Comparison of ENCODE assay signal across 8 mouse cellular contexts in genomic region chr13:95891491-95891925, GRCm38 (mm10). TPM values are rescaled to one million over a fixed set of nuclear protein-coding genes. Genes with fewer than 3 reads are reported as not detected.
A peak's percentile ranks its signal among the peaks of the same experiment; 100 is the strongest.
DNase-seq lines count a peak whose midpoint lies in the region; ATAC-seq and TF ChIP-seq lines count a peak whose summit lies in the region.

TSS of gene Iqgap2 (minus strand) at chr13:95891922.

- peaks cover 19% of the 10 kb centered on the region for H3K27me3 ChIP-seq in heart, embryonic 13.5 days (replicated peaks)
- H3K27me3 ChIP-seq in C2C12 (ENCODE audit: control insufficient read depth, insufficient read depth, insufficient read length): peaks cover 30% of the 10 kb centered on the region
- H3K27me3 ChIP-seq in hindbrain, embryonic 13.5 days: 0 out of 2 replicates have a peak, but pooled peaks cover 5% of the 10 kb centered on the region
- no peaks in the 10 kb centered on the region for H3K27me3 ChIP-seq in liver, embryonic 16.5 days (ENCODE audit: control insufficient read depth, insufficient read depth, low read depth, low read length)

- no peaks in the 10 kb centered on the region for H3K79me2 ChIP-seq in C2C12 (ENCODE audit: control insufficient read depth, insufficient read depth)

- H3K9ac ChIP-seq in heart, embryonic 13.5 days: peak within 1 kb of the TSS; percentile 83
- peak within 1 kb of the TSS; percentile 86 for H3K9ac ChIP-seq in hindbrain, embryonic 13.5 days
- peak within 1 kb of the TSS; percentile 75 for H3K9ac ChIP-seq in liver, embryonic 16.5 days (ENCODE audit: low read depth, low read length)

- intact Hi-C loops in heart, postnatal 36 days (cut with DNase I): loop anchor here (5.0 to 10.0 kb wide), 3 partner anchors 114 to 327 kb away; no protein-coding TSS in a partner anchor

- 0 out of 2 replicates have a peak within 1 kb of the TSS, but pooled peaks have one; percentile 28 for H3K27ac ChIP-seq in heart, embryonic 13.5 days (replicated peaks)
- H3K27ac ChIP-seq in hindbrain, embryonic 13.5 days: peak within 1 kb of the TSS; percentile 55
- peak within 1 kb of the TSS; percentile 86 for H3K27ac ChIP-seq in liver, embryonic 16.5 days (ENCODE audit: low read length)

- peak; percentile 62 for ATAC-seq in heart, embryonic 13.5 days (ENCODE audit: extremely low read depth, insufficient number of reproducible peaks, low FRiP score, low TSS enrichment)
- ATAC-seq in hindbrain, embryonic 13.5 days (ENCODE audit: low FRiP score): peak; percentile 71
- ATAC-seq in liver, embryonic 16.5 days (ENCODE audit: low read depth): no peak

- peaks cover 19% of the 10 kb centered on the region for H3K4me1 ChIP-seq in heart, embryonic 13.5 days
- H3K4me1 ChIP-seq in hindbrain, embryonic 13.5 days (replicated peaks): peaks cover 36% of the 10 kb centered on the region
- H3K4me1 ChIP-seq in liver, embryonic 16.5 days (ENCODE audit: control insufficient read depth, low read depth, low read length): peaks cover 19% of the 10 kb centered on the region

- TF ChIP-seq CTCF in C2C12 (IDR thresholded peaks at IDR 0.05; ENCODE audit: control insufficient read depth, insufficient read depth, insufficient read length): no peak
- TF ChIP-seq CTCF in brain, embryonic 14.5 days (IDR thresholded peaks at IDR 0.05; ENCODE audit: borderline replicate concordance, extremely low read depth, insufficient read depth, insufficient read length): no peak

- DNase-seq in heart, postnatal 36 days: no peak
- peak; percentile 47 for DNase-seq in brain, embryonic 14.5 days (ENCODE audit: low read depth)
- DNase-seq in spleen, adult 12 weeks (ENCODE audit: low spot score): no peak
- no peak for DNase-seq in embryo, embryonic 10 days (ENCODE audit: low spot score)

- peak within 1 kb of the TSS; percentile 65 for H3K4me3 ChIP-seq in heart, embryonic 13.5 days
- peak within 1 kb of the TSS; percentile 11 for H3K4me3 ChIP-seq in C2C12 (ENCODE audit: insufficient read depth, poor library complexity, severe bottlenecking)
- H3K4me3 ChIP-seq in hindbrain, embryonic 13.5 days: peak within 1 kb of the TSS; percentile 79
- peak within 1 kb of the TSS; percentile 71 for H3K4me3 ChIP-seq in liver, embryonic 16.5 days (ENCODE audit: low read depth, low read length)

- H3K4me2 ChIP-seq in heart, embryonic 13.5 days: peak within 1 kb of the TSS; percentile 100
- H3K4me2 ChIP-seq in hindbrain, embryonic 13.5 days: peak within 1 kb of the TSS; percentile 96
- peak within 1 kb of the TSS; percentile 95 for H3K4me2 ChIP-seq in liver, embryonic 16.5 days (ENCODE audit: low read depth, low read length)

- no peaks in the 10 kb centered on the region for H3K9me3 ChIP-seq in heart, embryonic 13.5 days
- H3K9me3 ChIP-seq in hindbrain, embryonic 13.5 days: no peaks in the 10 kb centered on the region
- H3K9me3 ChIP-seq in liver, embryonic 16.5 days (replicated peaks; ENCODE audit: control insufficient read depth, low read length): no peaks in the 10 kb centered on the region

- no peaks in the 10 kb centered on the region for H3K79me3 ChIP-seq in C2C12 (ENCODE audit: low read depth)

- no peaks in the 10 kb centered on the region for H3K36me3 ChIP-seq in heart, embryonic 13.5 days
- no peaks in the 10 kb centered on the region for H3K36me3 ChIP-seq in C2C12 (ENCODE audit: control insufficient read depth, insufficient read depth)
- H3K36me3 ChIP-seq in hindbrain, embryonic 13.5 days: no peaks in the 10 kb centered on the region
- no peaks in the 10 kb centered on the region for H3K36me3 ChIP-seq in liver, embryonic 16.5 days (ENCODE audit: control insufficient read depth, insufficient read depth)

- WGBS in heart, embryonic 13.5 days: under 1% methylated on average over 40 of the region's 48 CpGs
- under 1% methylated on average over 48 of the region's 48 CpGs for WGBS in hindbrain, embryonic 13.5 days
- under 1% methylated on average over 40 of the region's 48 CpGs for WGBS in liver, embryonic 16.5 days (ENCODE audit: insufficient replicate concordance)

- no peak for TF ChIP-seq POLR2A in brain, embryonic 14.5 days (IDR thresholded peaks at IDR 0.05; ENCODE audit: borderline replicate concordance, extremely low read depth, insufficient read depth, insufficient read length, poor library complexity, severe bottlenecking)

- H3ac ChIP-seq in C2C12 (ENCODE audit: control insufficient read depth, insufficient read length, low read depth): peak within 1 kb of the TSS; percentile 52

TF ChIP-seq in C2C12, 6 proteins besides CTCF, POLR2A, EP300 and RAD21:
- no peak for TF ChIP-seq MYOD1 (IDR thresholded peaks at IDR 0.05; ENCODE audit: control insufficient read depth, insufficient read length, low read depth)
- TF ChIP-seq MAX (IDR thresholded peaks at IDR 0.05): no peak
- no peak for TF ChIP-seq MYOG (IDR thresholded peaks at IDR 0.05; ENCODE audit: control insufficient read depth, extremely low read depth, insufficient read length)
- no peak for TF ChIP-seq USF1 (IDR thresholded peaks at IDR 0.05; ENCODE audit: low read depth)
- TF ChIP-seq FOSL1 (IDR thresholded peaks at IDR 0.05; ENCODE audit: insufficient read depth, low read length, poor library complexity, severe bottlenecking): no peak
- TF ChIP-seq CEBPB (IDR thresholded peaks at IDR 0.05; ENCODE audit: low read depth): no peak

RNA-seq across cellular contexts. Expression of gene Iqgap2, which starts in this region (rescaled TPM):
- polyA plus RNA-seq in heart, embryonic 13.5 days (2015; fragmentation: Nextera tagmentation; extraction: Ambion mirVana): 3.6 and 4.5 TPM in 2 replicates
- total RNA-seq in heart, postnatal 36 days (2021): 1 to 10 TPM; 2.2 to 4.3 TPM
- 0.06 TPM for polyA plus RNA-seq in C2C12 (2012; fragmentation: generic; extraction: Trizol)
- polyA plus RNA-seq in brain, embryonic 14.5 days (2012; rRNA removed): 5.1 and 6.0 TPM in 2 replicates
- polyA plus RNA-seq in hindbrain, embryonic 13.5 days (2015; fragmentation: Nextera tagmentation; extraction: Ambion mirVana): 5.4 and 5.9 TPM in 2 replicates
- 19.3 and 20.3 TPM in 2 replicates for polyA plus RNA-seq in liver, embryonic 16.5 days (2015; fragmentation: Nextera tagmentation; extraction: Ambion mirVana)

Comparison
In these comparisons a context has a peak if more than half of its experiments do, and no peak if none do; other contexts are left out.
1. H3K27ac ChIP-seq: peak in every context shown above with its lines; median percentile 86 in liver, embryonic 16.5 days; 55 in hindbrain, embryonic 13.5 days; 28 in heart, embryonic 13.5 days.
2. H3K4me3 ChIP-seq: peak in every context shown above with its lines; median percentile 79 in hindbrain, embryonic 13.5 days; 71 in liver, embryonic 16.5 days; 65 in heart, embryonic 13.5 days; 11 in C2C12.